24 mouse cellular contexts compared by ENCODE assay signal in genomic region chr2:162712394-162712793, GRCm38 (mm10). TPM values are rescaled to one million over a fixed set of nuclear protein-coding genes. Genes with fewer than 3 reads are reported as not detected.
"Had no signal": no experiment of that assay in that cellular context is flagged by ENCODE, and none has a peak within 500 bp of the region (broad histone marks: within the 10 kb centered on the region; RNA-seq: fewer than 3 reads in every experiment).

No protein-coding gene starts in this region.

- H3K27me3 ChIP-seq: heart, embryonic 12.5 days; hindbrain, embryonic 13.5 days; hindbrain, embryonic 15.5 days; limb, embryonic 15.5 days; liver, embryonic 13.5 days; liver, embryonic 15.5 days had no signal

- H3K9me3 ChIP-seq: heart, embryonic 10.5 days; heart, embryonic 12.5 days; hindbrain, embryonic 13.5 days; hindbrain, embryonic 15.5 days; kidney, embryonic 15.5 days; limb, embryonic 13.5 days; limb, embryonic 15.5 days; liver, embryonic 13.5 days; liver, embryonic 15.5 days had no signal

- H3K4me2 ChIP-seq: heart, embryonic 12.5 days; hindbrain, embryonic 13.5 days; hindbrain, embryonic 15.5 days; kidney, embryonic 15.5 days; limb, embryonic 13.5 days; limb, embryonic 15.5 days; liver, embryonic 11.5 days; liver, embryonic 13.5 days; liver, embryonic 15.5 days had no signal

- H3K36me3 ChIP-seq: heart, embryonic 10.5 days; heart, embryonic 12.5 days; hindbrain, embryonic 13.5 days; hindbrain, embryonic 15.5 days; kidney, embryonic 15.5 days; limb, embryonic 13.5 days; limb, embryonic 15.5 days; liver, embryonic 13.5 days; liver, embryonic 15.5 days had no signal

- H3K4me1 ChIP-seq: heart, embryonic 10.5 days; heart, embryonic 12.5 days; hindbrain, embryonic 13.5 days; hindbrain, embryonic 15.5 days; kidney, embryonic 15.5 days; limb, embryonic 15.5 days; liver, embryonic 13.5 days; liver, embryonic 15.5 days had no signal

- ATAC-seq: hindbrain, postnatal 0 days; intestine, embryonic 16.5 days had no signal

- H3K4me3 ChIP-seq: heart, adult 2 months; heart, embryonic 10.5 days; heart, embryonic 12.5 days; hindbrain, embryonic 13.5 days; hindbrain, embryonic 15.5 days; kidney, embryonic 15.5 days; limb, embryonic 13.5 days; limb, embryonic 15.5 days; liver, embryonic 13.5 days; liver, embryonic 15.5 days had no signal

- H3K9ac ChIP-seq: heart, embryonic 12.5 days; hindbrain, embryonic 13.5 days; hindbrain, embryonic 15.5 days; kidney, embryonic 15.5 days; limb, embryonic 13.5 days; limb, embryonic 15.5 days; liver, embryonic 13.5 days; liver, embryonic 15.5 days had no signal

- DNase-seq: gastrocnemius, postnatal 14 days; gastrocnemius, postnatal 36 days; heart, adult 2 months; heart, postnatal 10 days; heart, postnatal 36 days; kidney, adult 11 months; kidney, postnatal 14 days; layer of hippocampus, adult 9-11 months; layer of hippocampus, postnatal 36 days; left cerebral cortex, postnatal 4 days; liver, embryonic 13.5 days had no signal

- H3K27ac ChIP-seq: heart, adult 2 months; heart, embryonic 10.5 days; hindbrain, embryonic 13.5 days; hindbrain, embryonic 15.5 days; hindbrain, postnatal 0 days; kidney, embryonic 15.5 days; kidney, postnatal 0 days; limb, embryonic 13.5 days; limb, embryonic 15.5 days; liver, embryonic 13.5 days; liver, embryonic 15.5 days had no signal

RNA-seq across cellular contexts. Expression of gene Ptprt, which starts 51.4 kb away (rescaled TPM):
- total RNA-seq: hematopoietic stem cell, adult 5-6 weeks had no signal
